Mouse (Mus musculus): ENCODE data around the gene Lyplal1. TPM values are rescaled to one million over a fixed set of nuclear protein-coding genes. Genes with fewer than 3 reads are reported as not detected.

Gene Lyplal1
- polyA plus RNA-seq, 1 experiment from 2014 or later = 9.0 TPM

DNA sequence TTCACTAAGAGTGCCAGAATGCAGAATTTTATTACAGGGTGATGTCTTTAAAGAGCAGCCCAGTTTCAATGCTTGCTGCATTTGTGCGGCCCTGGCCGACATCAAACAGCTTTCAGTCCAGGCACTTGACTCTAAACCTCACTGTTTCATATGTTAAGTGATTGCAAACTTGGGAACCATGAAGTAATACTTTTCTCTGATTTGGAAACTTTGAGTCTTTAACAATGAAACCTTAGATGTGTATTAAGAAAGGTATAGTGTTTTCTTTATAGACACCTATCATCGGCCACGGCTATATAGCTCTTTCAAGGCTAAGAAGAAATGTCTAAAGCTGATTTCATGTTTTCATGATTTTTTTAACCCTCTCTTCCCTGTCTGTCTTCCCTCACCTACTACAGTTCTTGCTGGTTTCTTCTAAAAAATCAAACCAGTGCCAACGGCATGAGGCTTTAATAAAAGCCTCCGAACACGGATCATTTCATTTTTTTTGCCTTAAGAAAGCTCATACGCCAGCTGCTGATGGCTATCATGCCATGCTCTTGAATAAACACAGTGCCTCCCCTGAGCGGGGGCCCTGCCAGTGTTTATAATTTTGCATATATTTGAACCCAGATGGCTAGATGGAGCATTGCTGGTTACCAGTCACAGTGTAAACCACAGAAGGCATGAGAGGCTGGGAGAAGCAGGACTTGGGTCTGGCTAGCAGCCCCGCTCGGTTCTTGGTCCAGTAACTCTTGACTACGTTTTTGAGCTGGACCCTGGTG is 63.6 kb downstream of the Lyplal1 start:
- Histone ChIP-seq H3K9ac (ENCODE audit: low read length) (no peak overlapping the region), H3K4me2 (ENCODE audit: low read depth, low read length) (no peak overlapping the region), H3K36me3 (ENCODE audit: control insufficient read depth, insufficient read depth) (no peaks in the 10 kb centered on the region), H3K4me1 (ENCODE audit: control insufficient read depth, insufficient read depth, low read length) (no peaks in the 10 kb centered on the region), H3K4me3 (ENCODE audit: low read length) (no peak overlapping the region), H3K27me3 (ENCODE audit: control insufficient read depth, insufficient read depth, low read length) (no peaks in the 10 kb centered on the region), H3K27ac (ENCODE audit: low read length) (no peak overlapping the region), H3K9me3 (replicated peaks; ENCODE audit: control insufficient read depth, low read length) (no peaks in the 10 kb centered on the region)
- WGBS = 85% methylated on average over 12 of the region's 12 CpGs
- no peak for ATAC-seq (replicated peaks; ENCODE audit: extremely low read depth, insufficient read depth, low FRiP score)

DNA sequence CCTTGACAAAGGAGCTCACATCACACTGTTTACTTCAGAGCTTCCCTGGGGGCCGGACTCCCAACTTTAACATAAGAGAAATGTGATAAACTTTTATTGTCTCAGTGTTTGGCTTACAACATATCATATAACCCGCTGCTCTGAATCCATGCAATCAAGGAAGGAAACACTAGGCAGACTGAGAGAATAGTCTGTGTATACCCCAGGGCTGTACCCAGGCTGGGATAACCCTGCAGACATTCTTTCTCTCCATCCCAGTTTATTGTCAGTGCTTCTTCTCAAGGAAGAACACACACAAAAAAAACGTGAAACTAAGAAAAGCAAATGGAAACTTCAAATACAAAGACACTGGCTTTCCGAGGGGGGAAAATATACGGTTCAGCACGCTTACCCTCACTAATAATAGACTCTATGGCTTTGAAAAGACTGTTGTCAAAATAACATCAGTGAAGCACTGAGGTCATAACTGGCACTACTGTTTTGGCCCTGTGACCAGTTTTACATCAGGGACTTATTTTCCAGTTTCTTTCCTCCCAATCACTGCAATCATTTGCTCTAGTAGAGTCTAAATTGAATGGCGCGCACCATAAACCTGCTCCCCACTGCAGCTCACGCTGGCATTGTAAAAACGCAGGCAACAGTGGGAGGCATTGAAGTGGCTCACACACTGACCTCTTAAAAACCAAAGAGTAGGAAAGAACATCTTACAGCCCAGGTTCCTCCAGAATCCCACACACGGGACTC is 73.2 kb downstream of the Lyplal1 start:
- ATAC-seq (replicated peaks; ENCODE audit: extremely low read depth, insufficient read depth, low FRiP score) = no peak
- Histone ChIP-seq H3K27me3 (ENCODE audit: control insufficient read depth, insufficient read depth, low read length) (no peaks in the 10 kb centered on the region), H3K9me3 (replicated peaks; ENCODE audit: control insufficient read depth, low read length) (0 out of 2 replicates have a peak, but pooled peaks cover 2% of the 10 kb centered on the region), H3K4me2 (ENCODE audit: low read depth, low read length) (no peak overlapping the region), H3K36me3 (ENCODE audit: control insufficient read depth, insufficient read depth) (no peaks in the 10 kb centered on the region), H3K27ac (ENCODE audit: low read length) (no peak overlapping the region), H3K9ac (ENCODE audit: low read length) (no peak overlapping the region), H3K4me3 (ENCODE audit: low read length) (no peak overlapping the region), H3K4me1 (ENCODE audit: control insufficient read depth, insufficient read depth, low read length) (no peaks in the 10 kb centered on the region)
- WGBS = 76% methylated on average over 11 of the region's 11 CpGs

DNA sequence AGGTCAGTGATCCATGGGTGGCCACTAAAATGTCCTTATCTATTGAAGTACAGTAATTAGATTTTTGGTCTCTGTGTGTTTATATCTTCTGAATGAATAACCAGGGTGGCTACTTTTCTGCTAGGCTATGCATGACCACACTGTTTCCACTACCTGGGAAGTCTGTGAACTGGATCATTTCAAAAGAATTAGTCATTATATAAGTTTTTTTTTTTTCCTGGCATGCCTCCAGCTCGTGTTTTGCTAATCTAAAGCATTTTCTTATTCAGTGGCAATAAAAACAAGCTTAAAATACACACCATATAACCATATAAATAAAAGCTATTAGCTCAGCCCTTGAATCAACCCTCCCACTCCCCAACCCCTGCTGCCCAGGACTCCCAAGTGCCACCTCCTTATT is 75.3 kb downstream of the Lyplal1 start:
- no peak overlapping the region for H3K4me2 ChIP-seq (ENCODE audit: low read depth, low read length)
- no peaks in the 10 kb centered on the region for H3K9me3 ChIP-seq (replicated peaks; ENCODE audit: control insufficient read depth, low read length)
- H3K4me3 ChIP-seq (ENCODE audit: low read length) = no peak overlapping the region
- H3K4me1 ChIP-seq (ENCODE audit: control insufficient read depth, insufficient read depth, low read length) = no peaks in the 10 kb centered on the region
- no peaks in the 10 kb centered on the region for H3K27me3 ChIP-seq (ENCODE audit: control insufficient read depth, insufficient read depth, low read length)
- no peaks in the 10 kb centered on the region for H3K36me3 ChIP-seq (ENCODE audit: control insufficient read depth, insufficient read depth)
- no peak overlapping the region for H3K9ac ChIP-seq (ENCODE audit: low read length)
- H3K27ac ChIP-seq (ENCODE audit: low read length) = no peak overlapping the region
- ATAC-seq (replicated peaks; ENCODE audit: extremely low read depth, insufficient read depth, low FRiP score) = no peak
- 47% methylated on average over 1 of the region's 1 CpGs for WGBS
